Mouse (Mus musculus): ENCODE measurements around the gene Clcn2. TPM values are rescaled to one million over a fixed set of nuclear protein-coding genes. Genes with fewer than 3 reads are reported as not detected.
A peak's percentile ranks its signal among the peaks of the same experiment; 100 is the strongest.

The Clcn2 gene
- polyA plus RNA-seq, 1 experiment, result 8.5 TPM

GRCm38 (mm10) chr16:20677380-20677779 is 40.2 kb downstream of the Clcn2 start:
- Histone ChIP-seq H3K27me3 (ENCODE audit: control insufficient read depth, insufficient read depth, low read length) (no peaks in the 10 kb centered on the region; the same call in 1 of the 2 replicates), H3K4me1 (ENCODE audit: control insufficient read depth, insufficient read depth, insufficient read length) (peaks cover 5% of the 10 kb centered on the region; the same call in 1 of the 2 replicates), H3K27ac (ENCODE audit: insufficient read depth, low read length) (no peak overlapping the region), H3K36me3 (ENCODE audit: control insufficient read depth, insufficient read depth, low read length) (peaks cover 48% of the 10 kb centered on the region), H3K4me3 (ENCODE audit: extremely low read depth, insufficient read depth, insufficient read length) (no peak overlapping the region)
- 73% methylated on average over 5 of the region's 5 CpGs for WGBS
- DNase-seq (ENCODE audit: low read depth in 1 of 2, low spot score in 2 of 2), result no peak
- TF ChIP-seq POLR2A (IDR thresholded peaks at IDR 0.05; ENCODE audit: low read depth, low read length), result no peak
- TF ChIP-seq CTCF (IDR thresholded peaks at IDR 0.05; ENCODE audit: extremely low read depth, insufficient read depth, insufficient read length, insufficient replicate concordance), result no peak

GRCm38 (mm10) chr16:20676702-20677101 is 40.8 kb downstream of the Clcn2 start:
- H3K36me3 ChIP-seq (ENCODE audit: control insufficient read depth, insufficient read depth, low read length), result peaks cover 42% of the 10 kb centered on the region
- no peak for DNase-seq (ENCODE audit: low read depth in 1 of 2, low spot score in 2 of 2)
- no peaks in the 10 kb centered on the region; the same call in 1 of the 2 replicates for H3K27me3 ChIP-seq (ENCODE audit: control insufficient read depth, insufficient read depth, low read length)
- H3K27ac ChIP-seq (ENCODE audit: insufficient read depth, low read length), result no peak overlapping the region
- no peak overlapping the region for H3K4me3 ChIP-seq (ENCODE audit: extremely low read depth, insufficient read depth, insufficient read length)
- 77% methylated on average over 4 of the region's 4 CpGs for WGBS
- peaks cover 8% of the 10 kb centered on the region; the same call in 1 of the 2 replicates for H3K4me1 ChIP-seq (ENCODE audit: control insufficient read depth, insufficient read depth, insufficient read length)
- no peak for TF ChIP-seq CTCF (IDR thresholded peaks at IDR 0.05; ENCODE audit: extremely low read depth, insufficient read depth, insufficient read length, insufficient replicate concordance)
- no peak for TF ChIP-seq POLR2A (IDR thresholded peaks at IDR 0.05; ENCODE audit: low read depth, low read length)

- Histone ChIP-seq H3K27ac (ENCODE audit: insufficient read depth, low read length) (no peak overlapping the region), H3K4me3 (ENCODE audit: extremely low read depth, insufficient read depth, insufficient read length) (no peak overlapping the region), H3K4me1 (ENCODE audit: control insufficient read depth, insufficient read depth, insufficient read length) (peaks cover 8% of the 10 kb centered on the region; the same call in 1 of the 2 replicates), H3K36me3 (ENCODE audit: control insufficient read depth, insufficient read depth, low read length) (peaks cover 28% of the 10 kb centered on the region), H3K27me3 (ENCODE audit: control insufficient read depth, insufficient read depth, low read length) (no peaks in the 10 kb centered on the region; the same call in 1 of the 2 replicates)
- no peak for DNase-seq (ENCODE audit: low read depth in 1 of 2, low spot score in 2 of 2)
- WGBS, result 92% methylated on average over 6 of the region's 6 CpGs
- TF ChIP-seq POLR2A (IDR thresholded peaks at IDR 0.05; ENCODE audit: low read depth, low read length) (no peak), CTCF (IDR thresholded peaks at IDR 0.05; ENCODE audit: extremely low read depth, insufficient read depth, insufficient read length, insufficient replicate concordance) (no peak)
Measured at GRCm38 (mm10) chr16:20675213-20675612, 42.3 kb downstream of the Clcn2 start.

- Histone ChIP-seq H3K4me3 (ENCODE audit: extremely low read depth, insufficient read depth, insufficient read length) (peak overlapping the region; percentile 61), H3K36me3 (ENCODE audit: control insufficient read depth, insufficient read depth, low read length) (peaks cover 16% of the 10 kb centered on the region), H3K27me3 (ENCODE audit: control insufficient read depth, insufficient read depth, low read length) (no peaks in the 10 kb centered on the region; the same call in 1 of the 2 replicates), H3K27ac (ENCODE audit: insufficient read depth, low read length) (peak overlapping the region; percentile 50; the same call in 1 of the 2 replicates), H3K4me1 (ENCODE audit: control insufficient read depth, insufficient read depth, insufficient read length) (peaks cover 8% of the 10 kb centered on the region; the same call in 1 of the 2 replicates)
- TF ChIP-seq CTCF (IDR thresholded peaks at IDR 0.05; ENCODE audit: extremely low read depth, insufficient read depth, insufficient read length, insufficient replicate concordance), result no peak
- no peak for TF ChIP-seq POLR2A (IDR thresholded peaks at IDR 0.05; ENCODE audit: low read depth, low read length)
- 4% methylated on average over 14 of the region's 14 CpGs for WGBS
- DNase-seq (ENCODE audit: low read depth in 1 of 2, low spot score in 2 of 2), result peak in 1 of 2 experiments; percentile 13
Measured at GRCm38 (mm10) chr16:20673706-20674303, 43.7 kb downstream of the Clcn2 start.

GRCm38 (mm10) chr16:20672965-20673705 is 44.4 kb downstream of the Clcn2 start:
- Histone ChIP-seq H3K4me3 (ENCODE audit: extremely low read depth, insufficient read depth, insufficient read length) (peak overlapping the region; percentile 61), H3K36me3 (ENCODE audit: control insufficient read depth, insufficient read depth, low read length) (peaks cover 9% of the 10 kb centered on the region; the same call in 1 of the 2 replicates), H3K27me3 (ENCODE audit: control insufficient read depth, insufficient read depth, low read length) (no peaks in the 10 kb centered on the region; the same call in 1 of the 2 replicates), H3K27ac (ENCODE audit: insufficient read depth, low read length) (peak overlapping the region; percentile 50; the same call in 1 of the 2 replicates), H3K4me1 (ENCODE audit: control insufficient read depth, insufficient read depth, insufficient read length) (peaks cover 8% of the 10 kb centered on the region; the same call in 1 of the 2 replicates)
- DNase-seq (ENCODE audit: low read depth in 1 of 2, low spot score in 2 of 2), result peak in 1 of 2 experiments; percentile 39
- TF ChIP-seq CTCF (IDR thresholded peaks at IDR 0.05; ENCODE audit: extremely low read depth, insufficient read depth, insufficient read length, insufficient replicate concordance) (no peak), POLR2A (IDR thresholded peaks at IDR 0.05; ENCODE audit: low read depth, low read length) (no peak)
- WGBS, result under 1% methylated on average over 39 of the region's 78 CpGs

GRCm38 (mm10) chr16:20672500-20672902 is 45.0 kb downstream of the Clcn2 start:
- Histone ChIP-seq H3K4me3 (ENCODE audit: extremely low read depth, insufficient read depth, insufficient read length) (peak overlapping the region; percentile 61), H3K36me3 (ENCODE audit: control insufficient read depth, insufficient read depth, low read length) (peaks cover 3% of the 10 kb centered on the region; the same call in 1 of the 2 replicates), H3K27ac (ENCODE audit: insufficient read depth, low read length) (peak overlapping the region; percentile 50; the same call in 1 of the 2 replicates), H3K27me3 (ENCODE audit: control insufficient read depth, insufficient read depth, low read length) (no peaks in the 10 kb centered on the region; the same call in 1 of the 2 replicates), H3K4me1 (ENCODE audit: control insufficient read depth, insufficient read depth, insufficient read length) (peaks cover 8% of the 10 kb centered on the region; the same call in 1 of the 2 replicates)
- WGBS, result under 1% methylated on average over 35 of the region's 38 CpGs
- peak; percentile 79 to 93 for DNase-seq (ENCODE audit: low read depth in 1 of 2, low spot score in 2 of 2)
- TF ChIP-seq CTCF (IDR thresholded peaks at IDR 0.05; ENCODE audit: extremely low read depth, insufficient read depth, insufficient read length, insufficient replicate concordance) (no peak), POLR2A (IDR thresholded peaks at IDR 0.05; ENCODE audit: low read depth, low read length) (peak; percentile 67)

Measured in spleen, adult 2 months (tissue).